Comparison of ENCODE assay signal across 13 mouse cellular contexts in genomic region chr16:56503941-56504340, GRCm38 (mm10).
"Had no signal": no experiment of that assay in that cellular context is flagged by ENCODE, and none has a peak within 500 bp of the region (broad histone marks: within the 10 kb centered on the region; RNA-seq: fewer than 3 reads in every experiment).

No protein-coding gene starts in this region.

- H3K27me3 ChIP-seq: liver, embryonic 15.5 days; neural tube, embryonic 15.5 days had no signal

- DNase-seq: kidney, adult 11 months; kidney, postnatal 10 days; kidney, postnatal 4 days; left cerebral cortex, postnatal 4 days; midbrain, embryonic 14.5 days; right cerebral cortex, adult 18-20 months; right cerebral cortex, postnatal 25 days; thymus, postnatal 36 days had no signal

- H3K9me3 ChIP-seq: liver, embryonic 15.5 days; midbrain, embryonic 10.5 days; neural tube, embryonic 15.5 days had no signal

- H3K36me3 ChIP-seq: liver, embryonic 15.5 days; midbrain, embryonic 10.5 days; neural tube, embryonic 15.5 days had no signal

- H3K27ac ChIP-seq: liver, embryonic 15.5 days; midbrain, embryonic 10.5 days; neural tube, embryonic 15.5 days had no signal

- H3K4me3 ChIP-seq: liver, embryonic 15.5 days; midbrain, embryonic 10.5 days; myocyte; neural tube, embryonic 15.5 days had no signal

- H3K4me2 ChIP-seq: liver, embryonic 11.5 days; liver, embryonic 15.5 days; neural tube, embryonic 15.5 days had no signal

- H3K9ac ChIP-seq: liver, embryonic 15.5 days; neural tube, embryonic 15.5 days had no signal

- H3K4me1 ChIP-seq: liver, embryonic 15.5 days; midbrain, embryonic 10.5 days had no signal
